Mouse (Mus musculus) left cerebral cortex, postnatal 36 days (tissue): Measurements from ENCODE around the gene Olfr1084. TPM values are rescaled to one million over a fixed set of nuclear protein-coding genes. Genes with fewer than 3 reads are reported as not detected.
"Not testable (repeated sequence)": the region's sequence is repeated elsewhere in the genome, so short reads cannot be mapped to it uniquely, and the experiment has no call there.

Experiments used
- DNase-seq, 2 experiments: peaks; one replicate each; pipeline ENCODE4 v3.0.0; 2021 to 2022; ENCODE audit warnings: low spot score in 2 of 2, mixed read lengths in 1 of 2
- intact Hi-C: fragments of 180-260 bp; cut with DNase I; formaldehyde crosslinking; loops from one replicate; pipeline ENCODE4 v1.15.1; 2025
- total RNA-seq, 2 experiments: library from RNA; stranded (reverse); gene quantifications; 2 replicates each; pipeline ENCODE4 v1.2.3; 2021

Olfr1084 gene
- total RNA-seq, result not detected

GRCm38 (mm10) chr2:86639625-86640024 is at the start of gene Olfr1084:
Gene Olfr1084 (minus strand): TSS chr2:86639725.
- intact Hi-C loops, DNase-seq: not testable (repeated sequence)

GRCm38 (mm10) chr2:86679992-86680391 is 40.5 kb upstream of the Olfr1084 start, which contains the start of gene Olfr1086:
Gene Olfr1086 (minus strand): TSS chr2:86680092.
- intact Hi-C loops, result no loop called here

GRCm38 (mm10) chr2:86661919-86662318 is 22.4 kb upstream of the Olfr1084 start, which contains the start of gene Olfr1085:
Gene Olfr1085 (minus strand): TSS chr2:86662019.
- intact Hi-C loops, result no loop called here
- no peak for DNase-seq

More at GRCm38 (mm10) chr2:86679992-86680391, 40.5 kb upstream of the Olfr1084 start, which contains the start of gene Olfr1086:
- DNase-seq, result no peak

DNA sequence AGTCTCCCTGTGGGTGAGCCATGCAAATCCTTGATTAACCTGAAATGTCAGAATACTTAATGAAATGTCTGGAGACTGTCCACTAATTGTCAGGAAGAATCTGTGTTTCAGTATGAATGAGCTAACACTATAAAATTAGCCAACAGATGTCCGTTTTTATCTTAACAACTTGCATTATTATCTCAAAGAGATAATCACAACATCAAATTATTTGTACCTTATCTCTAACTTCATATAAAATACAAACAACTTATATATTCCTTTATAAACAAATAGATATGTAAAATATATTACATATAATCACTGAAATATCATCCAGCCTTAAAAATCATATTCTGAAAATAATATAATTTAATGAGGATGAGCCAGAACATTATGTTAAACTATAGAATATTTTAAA is 40.7 kb downstream of the Olfr1084 start, which contains the start of gene Olfr1082:
TSS of gene Olfr1082 (minus strand) at position 101 of the 400 bp plus-strand sequence.
- DNase-seq, intact Hi-C loops: not testable (repeated sequence)

Other genes starting within 250 kb of the Olfr1084 start
- not detected for gene Olfr1061, start 225.7 kb downstream of the Olfr1084 start, total RNA-seq
- gene Olfr1062, start 213.0 kb downstream of the Olfr1084 start, total RNA-seq, result not detected
- not detected for gene Olfr1065, start 189.1 kb downstream of the Olfr1084 start, total RNA-seq
- gene Olfr1066, start 183.5 kb downstream of the Olfr1084 start, total RNA-seq, result not detected
- gene Olfr228, start 152.3 kb downstream of the Olfr1084 start, total RNA-seq, result not detected
- gene Olfr1076, start 131.3 kb downstream of the Olfr1084 start, total RNA-seq, result not detected
- gene Olfr1079, start 97.2 kb downstream of the Olfr1084 start, total RNA-seq, result not detected
- not detected for gene Olfr1080, start 81.5 kb downstream of the Olfr1084 start, total RNA-seq
- gene Olfr1082, start 40.8 kb downstream of the Olfr1084 start, total RNA-seq, result not detected
- gene Olfr1085, start 22.3 kb upstream of the Olfr1084 start, total RNA-seq, result not detected
- gene Olfr1086, start 40.4 kb upstream of the Olfr1084 start, total RNA-seq, result not detected
- gene Olfr1087, start 58.7 kb upstream of the Olfr1084 start, total RNA-seq, result not detected
- not detected for gene Olfr1089, start 94.0 kb upstream of the Olfr1084 start, total RNA-seq
- not detected for gene Olfr1090, start 119.3 kb upstream of the Olfr1084 start, total RNA-seq
- gene Olfr1093, start 142.8 kb upstream of the Olfr1084 start, total RNA-seq, result not detected
- gene Olfr141, start 170.3 kb upstream of the Olfr1084 start, total RNA-seq, result not detected
- gene Olfr1094, start 184.9 kb upstream of the Olfr1084 start, total RNA-seq, result not detected
- gene Olfr1095, start 212.0 kb upstream of the Olfr1084 start, total RNA-seq, result not detected
- not detected for gene Gm13723, start 235.1 kb upstream of the Olfr1084 start, total RNA-seq